Mouse (Mus musculus): ENCODE measurements around the gene Cnga3. TPM values are rescaled to one million over a fixed set of nuclear protein-coding genes. Genes with fewer than 3 reads are reported as not detected.

Gene Cnga3
- not detected for polyA plus RNA-seq (2012; fragmentation: generic; extraction: Trizol)

DNA sequence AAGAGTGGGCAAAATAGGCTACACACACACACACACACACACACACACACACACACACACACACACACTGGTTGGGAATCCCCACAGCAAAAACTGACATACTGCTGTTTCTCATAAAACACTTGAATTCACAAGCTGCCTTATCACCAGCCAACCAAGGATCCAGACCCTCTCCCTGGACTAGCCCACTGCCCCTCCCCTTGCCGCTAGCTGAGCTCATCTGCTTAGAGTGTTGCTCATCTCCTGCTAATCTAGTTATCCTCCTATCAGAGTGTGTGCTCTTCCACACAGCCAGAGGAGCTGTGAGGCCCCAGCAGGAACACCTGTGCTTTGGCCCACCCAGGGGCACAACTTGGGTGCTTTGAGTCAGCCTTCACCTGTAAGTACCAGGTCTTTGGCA is at the start of gene Cnga3:
Cnga3 (plus strand) TSS at position 291 of the 400 bp plus-strand sequence.
- Histone ChIP-seq H3K4me2 (ENCODE audit: low read depth) (no peak within 1 kb of the TSS), H3ac (ENCODE audit: control insufficient read depth, insufficient read length) (no peak within 1 kb of the TSS), H3K36me3 (ENCODE audit: control insufficient read depth, insufficient read depth) (no peaks in the 10 kb centered on the region), H3K79me2 (ENCODE audit: control insufficient read depth, insufficient read depth) (no peaks in the 10 kb centered on the region), H3K4me3 (no peak within 1 kb of the TSS), H3K27me3 (ENCODE audit: control insufficient read depth, insufficient read depth, insufficient read length) (no peaks in the 10 kb centered on the region)
- TF ChIP-seq TCF12 (IDR thresholded peaks at IDR 0.05; ENCODE audit: insufficient read depth, poor library complexity, severe bottlenecking) (no peak), POLR2AphosphoS2 (IDR thresholded peaks at IDR 0.05; ENCODE audit: insufficient read length, low read depth) (no peak), REST (IDR thresholded peaks at IDR 0.05; ENCODE audit: insufficient read depth, insufficient read length) (no peak), SRF (IDR thresholded peaks at IDR 0.05; ENCODE audit: control insufficient read depth, insufficient read length, low read depth) (no peak), MYOG (IDR thresholded peaks at IDR 0.05; ENCODE audit: control insufficient read depth in 1 of 3, insufficient read depth in 1 of 3, insufficient read length in 2 of 3, low read depth in 2 of 3) (no peak), MAX (IDR thresholded peaks at IDR 0.05; ENCODE audit: low read depth) (no peak), USF1 (IDR thresholded peaks at IDR 0.05; ENCODE audit: low read depth) (no peak), E2F4 (IDR thresholded peaks at IDR 0.05; ENCODE audit: insufficient read depth) (no peak), MYOD1 (IDR thresholded peaks at IDR 0.05; ENCODE audit: control insufficient read depth in 1 of 3, insufficient read length in 2 of 3, low read depth in 2 of 3) (no peak), POLR2A (IDR thresholded peaks at IDR 0.05; ENCODE audit: insufficient read length, low read depth) (no peak), CEBPB (IDR thresholded peaks at IDR 0.05; ENCODE audit: insufficient read depth, poor library complexity, severe bottlenecking) (no peak), TCF3 (IDR thresholded peaks at IDR 0.05; ENCODE audit: insufficient read length, low read depth) (no peak)

DNA sequence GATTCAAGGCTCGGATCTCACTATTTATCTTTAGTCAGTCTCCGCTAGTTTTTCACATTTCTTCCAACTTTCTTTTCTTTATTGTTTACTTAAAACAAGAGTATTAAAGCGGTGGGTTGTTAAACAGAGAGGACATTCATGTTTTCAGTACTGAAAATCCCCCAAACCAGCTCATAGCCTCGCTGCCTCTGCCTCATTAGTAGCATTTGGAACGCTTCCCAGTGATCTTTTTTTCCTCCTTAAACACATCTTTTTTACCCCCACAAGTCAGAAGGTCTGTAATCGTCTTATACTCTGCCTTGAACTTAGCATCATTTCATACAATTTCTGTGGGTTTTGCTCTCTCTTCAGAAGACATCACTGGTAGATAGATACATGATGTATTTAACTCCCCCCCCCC is 48.2 kb upstream of the Cnga3 start:
- Histone ChIP-seq H3K4me3 (no peak overlapping the region), H3K36me3 (ENCODE audit: control insufficient read depth, insufficient read depth) (no peaks in the 10 kb centered on the region), H3K27me3 (ENCODE audit: control insufficient read depth, insufficient read depth, insufficient read length) (no peaks in the 10 kb centered on the region), H3K4me2 (ENCODE audit: low read depth) (no peak overlapping the region), H3K79me2 (ENCODE audit: control insufficient read depth, insufficient read depth) (no peaks in the 10 kb centered on the region), H3ac (ENCODE audit: control insufficient read depth, insufficient read length) (no peak overlapping the region)
- TF ChIP-seq REST (IDR thresholded peaks at IDR 0.05; ENCODE audit: insufficient read depth, insufficient read length) (no peak), MYOD1 (IDR thresholded peaks at IDR 0.05; ENCODE audit: control insufficient read depth in 1 of 3, insufficient read length in 2 of 3, low read depth in 2 of 3) (no peak), MYOG (IDR thresholded peaks at IDR 0.05; ENCODE audit: control insufficient read depth in 1 of 3, insufficient read depth in 1 of 3, insufficient read length in 2 of 3, low read depth in 2 of 3) (no peak), TCF12 (IDR thresholded peaks at IDR 0.05; ENCODE audit: insufficient read depth, poor library complexity, severe bottlenecking) (no peak), SRF (IDR thresholded peaks at IDR 0.05; ENCODE audit: control insufficient read depth, insufficient read length, low read depth) (no peak)

DNA sequence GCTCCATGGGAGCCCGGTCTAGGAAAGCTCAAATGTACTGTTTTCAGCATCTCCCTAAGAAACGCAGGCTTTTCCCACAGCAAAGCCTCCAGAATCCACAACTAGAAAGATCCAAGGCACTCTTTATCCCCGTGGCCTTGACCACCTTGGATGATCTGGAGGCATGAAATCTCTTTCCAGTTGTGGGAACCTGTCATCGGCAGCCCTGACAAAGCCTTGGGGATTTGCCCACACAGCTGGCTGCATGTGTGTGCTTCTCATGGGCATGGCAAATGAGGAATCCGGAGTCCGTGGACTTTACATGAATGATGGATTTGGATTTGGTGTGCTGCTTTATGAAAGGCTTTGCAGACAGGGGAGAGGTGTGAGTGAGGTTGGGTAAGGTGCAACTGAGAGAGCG is 46.3 kb upstream of the Cnga3 start:
- no peaks in the 10 kb centered on the region for H3K36me3 ChIP-seq (ENCODE audit: control insufficient read depth, insufficient read depth)
- H3K4me2 ChIP-seq (ENCODE audit: low read depth), result no peak overlapping the region
- H3ac ChIP-seq (ENCODE audit: control insufficient read depth, insufficient read length), result no peak overlapping the region
- no peaks in the 10 kb centered on the region for H3K27me3 ChIP-seq (ENCODE audit: control insufficient read depth, insufficient read depth, insufficient read length)
- H3K79me2 ChIP-seq (ENCODE audit: control insufficient read depth, insufficient read depth), result no peaks in the 10 kb centered on the region
- TF ChIP-seq POLR2A (IDR thresholded peaks at IDR 0.05; ENCODE audit: insufficient read length, low read depth) (no peak), E2F4 (IDR thresholded peaks at IDR 0.05; ENCODE audit: insufficient read depth) (no peak), MYOG (IDR thresholded peaks at IDR 0.05; ENCODE audit: control insufficient read depth in 1 of 3, insufficient read depth in 1 of 3, insufficient read length in 2 of 3, low read depth in 2 of 3) (no peak)
- no peak overlapping the region for H3K4me3 ChIP-seq

DNA sequence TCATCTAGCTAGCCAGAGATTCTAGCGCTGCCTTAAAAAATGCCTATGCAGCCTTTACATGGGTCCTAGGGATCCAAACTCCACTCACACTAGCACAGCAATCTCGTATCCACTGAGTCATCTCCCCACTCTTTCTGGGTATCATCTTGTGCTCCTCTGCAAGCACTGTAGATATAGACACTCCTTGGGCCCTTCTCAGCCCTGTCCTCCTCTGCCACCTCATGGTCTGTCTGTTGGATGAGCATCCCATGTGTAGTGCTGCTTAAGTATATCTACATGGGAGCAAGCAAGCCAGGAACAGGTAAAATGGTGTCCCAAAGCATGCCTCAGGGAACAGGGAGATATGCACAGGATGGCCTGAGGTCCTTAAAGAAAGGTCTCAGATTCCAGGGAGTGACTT is 36.4 kb upstream of the Cnga3 start:
- H3K27me3 ChIP-seq (ENCODE audit: control insufficient read depth, insufficient read depth, insufficient read length), result no peaks in the 10 kb centered on the region
- H3K4me3 ChIP-seq, result no peak overlapping the region
- no peaks in the 10 kb centered on the region for H3K79me2 ChIP-seq (ENCODE audit: control insufficient read depth, insufficient read depth)
- TF ChIP-seq MAX (IDR thresholded peaks at IDR 0.05; ENCODE audit: low read depth) (no peak), TCF12 (IDR thresholded peaks at IDR 0.05; ENCODE audit: insufficient read depth, poor library complexity, severe bottlenecking) (no peak), MYOD1 (IDR thresholded peaks at IDR 0.05; ENCODE audit: control insufficient read depth in 1 of 3, insufficient read length in 2 of 3, low read depth in 2 of 3) (no peak), CEBPB (IDR thresholded peaks at IDR 0.05; ENCODE audit: insufficient read depth, poor library complexity, severe bottlenecking) (no peak), REST (IDR thresholded peaks at IDR 0.05; ENCODE audit: insufficient read depth, insufficient read length) (no peak), USF1 (IDR thresholded peaks at IDR 0.05; ENCODE audit: low read depth) (no peak), SRF (IDR thresholded peaks at IDR 0.05; ENCODE audit: control insufficient read depth, insufficient read length, low read depth) (no peak), POLR2A (IDR thresholded peaks at IDR 0.05; ENCODE audit: insufficient read length, low read depth) (no peak), E2F4 (IDR thresholded peaks at IDR 0.05; ENCODE audit: insufficient read depth) (no peak), MYOG (IDR thresholded peaks at IDR 0.05; ENCODE audit: control insufficient read depth in 1 of 3, insufficient read depth in 1 of 3, insufficient read length in 2 of 3, low read depth in 2 of 3) (no peak), TCF3 (IDR thresholded peaks at IDR 0.05; ENCODE audit: insufficient read length, low read depth) (no peak), POLR2AphosphoS2 (IDR thresholded peaks at IDR 0.05; ENCODE audit: insufficient read length, low read depth) (no peak)
- no peak overlapping the region for H3K4me2 ChIP-seq (ENCODE audit: low read depth)
- no peaks in the 10 kb centered on the region for H3K36me3 ChIP-seq (ENCODE audit: control insufficient read depth, insufficient read depth)
- no peak overlapping the region for H3ac ChIP-seq (ENCODE audit: control insufficient read depth, insufficient read length)

DNA sequence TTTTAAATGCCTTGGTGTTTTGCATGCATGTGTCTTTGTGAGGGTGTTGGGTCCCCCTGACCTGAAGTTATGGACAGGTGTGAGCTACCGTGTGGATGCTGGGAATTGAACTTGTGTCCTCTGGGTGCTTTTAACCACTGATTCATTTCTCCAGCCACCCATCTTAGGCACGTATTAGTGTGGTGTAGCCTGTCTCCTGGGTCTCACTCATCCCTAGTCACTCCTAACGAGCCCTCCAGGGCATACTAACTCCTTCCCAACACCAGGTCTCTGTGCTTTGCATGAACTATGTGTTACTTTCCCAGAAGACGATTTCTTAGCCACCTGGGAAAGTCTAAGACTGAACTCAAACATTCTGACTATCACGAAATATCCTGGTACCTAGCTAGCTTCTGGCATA is 34.4 kb upstream of the Cnga3 start:
- no peaks in the 10 kb centered on the region for H3K79me2 ChIP-seq (ENCODE audit: control insufficient read depth, insufficient read depth)
- H3K4me2 ChIP-seq (ENCODE audit: low read depth), result no peak overlapping the region
- TF ChIP-seq REST (IDR thresholded peaks at IDR 0.05; ENCODE audit: insufficient read depth, insufficient read length) (no peak), CEBPB (IDR thresholded peaks at IDR 0.05; ENCODE audit: insufficient read depth, poor library complexity, severe bottlenecking) (no peak), MAX (IDR thresholded peaks at IDR 0.05; ENCODE audit: low read depth) (no peak), MYOD1 (IDR thresholded peaks at IDR 0.05; ENCODE audit: control insufficient read depth in 1 of 3, insufficient read length in 2 of 3, low read depth in 2 of 3) (no peak), SRF (IDR thresholded peaks at IDR 0.05; ENCODE audit: control insufficient read depth, insufficient read length, low read depth) (no peak), POLR2AphosphoS2 (IDR thresholded peaks at IDR 0.05; ENCODE audit: insufficient read length, low read depth) (no peak), E2F4 (IDR thresholded peaks at IDR 0.05; ENCODE audit: insufficient read depth) (no peak), TCF12 (IDR thresholded peaks at IDR 0.05; ENCODE audit: insufficient read depth, poor library complexity, severe bottlenecking) (no peak), POLR2A (IDR thresholded peaks at IDR 0.05; ENCODE audit: insufficient read length, low read depth) (no peak), MYOG (IDR thresholded peaks at IDR 0.05; ENCODE audit: control insufficient read depth in 1 of 3, insufficient read depth in 1 of 3, insufficient read length in 2 of 3, low read depth in 2 of 3) (no peak), TCF3 (IDR thresholded peaks at IDR 0.05; ENCODE audit: insufficient read length, low read depth) (no peak), USF1 (IDR thresholded peaks at IDR 0.05; ENCODE audit: low read depth) (no peak)
- no peaks in the 10 kb centered on the region for H3K36me3 ChIP-seq (ENCODE audit: control insufficient read depth, insufficient read depth)
- H3K27me3 ChIP-seq (ENCODE audit: control insufficient read depth, insufficient read depth, insufficient read length), result no peaks in the 10 kb centered on the region
- H3K4me3 ChIP-seq, result no peak overlapping the region
- no peak overlapping the region for H3ac ChIP-seq (ENCODE audit: control insufficient read depth, insufficient read length)

Data from myocyte (in vitro differentiated cells).